Mouse (Mus musculus) limb, embryonic 10.5 days (tissue): Measurements from ENCODE around the gene Pnrc1. TPM values are rescaled to one million over a fixed set of nuclear protein-coding genes. Genes with fewer than 3 reads are reported as not detected.
A peak's percentile ranks its signal among the peaks of the same experiment; 100 is the strongest.

Experiments
- DNase-seq: peaks from one replicate; pipeline ENCODE4 v3.0.0-alpha.2; 2017; ENCODE audit warnings: low spot score
- H3K27ac ChIP-seq: fragments of 300-500 bp; sonication (generic); 2 replicates; pipeline ENCODE4 v1.5.1; 2016; ENCODE audit warnings: mild to moderate bottlenecking
- H3K27me3 ChIP-seq: fragments of 300-500 bp; sonication (generic); 2 replicates; pipeline ENCODE4 v1.6.1; 2016; ENCODE audit warnings: low read depth, mild to moderate bottlenecking; ENCODE audit not compliant: poor library complexity, severe bottlenecking
- H3K36me3 ChIP-seq: fragments of 300-500 bp; sonication (generic); 2 replicates; pipeline ENCODE4 v1.6.1; 2016; ENCODE audit warnings: mild to moderate bottlenecking, moderate library complexity
- H3K4me1 ChIP-seq: fragments of 300-500 bp; sonication (generic); 2 replicates; pipeline ENCODE4 v1.6.1; 2016
- H3K4me3 ChIP-seq: fragments of 300-500 bp; sonication (generic); 2 replicates; pipeline ENCODE4 v1.5.1; 2016; ENCODE audit warnings: mild to moderate bottlenecking, moderate library complexity
- H3K9me3 ChIP-seq: fragments of 300-500 bp; sonication (generic); replicated peaks from 2 replicates; pipeline ENCODE4 v1.6.1; 2016; ENCODE audit warnings: mild to moderate bottlenecking
- WGBS: fragments of 180-500 bp; shearing (Covaris S2); methylation state at CpG from one replicate; pipeline ENCODE4 v1.1.7; 2016; 5-methylcytosine and 5-hydroxymethylcytosine counted together
- polyA plus RNA-seq: library from polyadenylated mRNA; unstranded; fragments of >200 nt; fragmentation: Nextera tagmentation; extraction: Ambion mirVana; gene quantifications from 2 replicates; pipeline ENCODE4 v1.2.1, GENCODE M21; 2016

The Pnrc1 gene
- polyA plus RNA-seq, 1 experiment from 2014 or later = 87.1 TPM

DNA sequence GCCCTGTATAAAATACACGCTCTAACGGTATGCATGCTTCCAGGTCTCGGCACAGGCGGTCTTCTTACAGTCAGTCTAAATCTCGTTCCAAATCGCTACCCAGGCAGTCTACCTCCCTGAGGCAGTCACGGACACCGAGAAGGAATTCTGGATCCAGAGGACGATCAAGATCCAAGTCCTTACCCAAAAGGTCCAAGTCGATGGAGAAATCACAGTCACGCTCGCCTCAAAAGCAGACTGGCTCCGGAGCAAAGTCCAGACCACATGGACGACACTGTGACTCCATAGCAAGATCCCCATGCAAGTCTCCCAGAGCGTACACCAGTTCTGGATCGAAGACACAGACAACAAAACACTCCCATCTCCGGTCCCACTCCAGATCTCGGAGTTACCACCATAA lies 59.1 kb downstream of the Pnrc1 start:
- no peak overlapping the region for H3K4me3 ChIP-seq
- no peaks in the 10 kb centered on the region for H3K4me1 ChIP-seq
- no peak for DNase-seq
- no peaks in the 10 kb centered on the region for H3K9me3 ChIP-seq
- no peaks in the 10 kb centered on the region for H3K36me3 ChIP-seq
- whole genome bisulfite sequencing = 89% methylated on average over 18 of the region's 18 CpGs
- no peaks in the 10 kb centered on the region for H3K27me3 ChIP-seq
- no peak overlapping the region for H3K27ac ChIP-seq

DNA sequence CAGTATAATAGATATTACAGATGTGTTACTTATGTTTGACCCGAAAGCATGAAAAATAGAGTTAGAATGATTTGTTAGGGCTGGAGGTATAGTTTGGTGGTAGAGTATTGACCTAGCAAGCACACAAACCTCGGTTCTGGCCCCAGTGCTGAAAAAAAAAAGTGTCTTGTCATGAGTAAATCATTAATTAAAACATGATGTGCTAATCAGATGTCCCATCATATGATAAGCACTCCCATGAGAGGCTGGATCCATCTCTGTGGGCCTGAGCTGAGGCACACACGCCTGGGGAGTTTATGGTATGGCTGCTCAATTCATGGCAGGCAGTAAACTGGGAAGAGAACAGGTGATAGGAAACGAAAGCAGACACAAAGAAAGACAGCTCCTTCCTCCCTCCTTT lies 60.3 kb downstream of the Pnrc1 start:
- H3K4me3 ChIP-seq = no peak overlapping the region
- H3K9me3 ChIP-seq = no peaks in the 10 kb centered on the region
- H3K27ac ChIP-seq = no peak overlapping the region
- no peaks in the 10 kb centered on the region for H3K27me3 ChIP-seq
- H3K4me1 ChIP-seq = no peaks in the 10 kb centered on the region
- no peak for DNase-seq
- 78% methylated on average over 4 of the region's 4 CpGs for WGBS
- H3K36me3 ChIP-seq = no peaks in the 10 kb centered on the region

DNA sequence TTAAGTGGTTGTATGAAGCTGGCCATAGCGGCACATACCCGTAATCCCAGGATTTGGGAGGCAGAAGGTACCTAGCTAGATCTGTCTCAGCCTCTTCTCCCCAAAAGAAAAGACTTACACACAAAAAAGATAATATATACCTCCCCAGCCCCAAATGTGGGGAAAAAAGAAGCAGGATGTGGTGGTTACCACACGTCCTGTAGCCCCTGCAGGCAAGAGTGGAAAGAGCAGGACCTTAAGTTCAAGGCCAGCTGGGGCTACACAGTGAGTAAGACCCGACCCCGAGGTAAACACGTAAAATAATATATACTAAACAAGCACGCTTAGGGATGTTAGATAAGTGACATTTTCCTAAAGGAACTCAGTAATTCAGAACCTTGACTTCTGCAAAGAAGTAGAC lies 62.8 kb downstream of the Pnrc1 start:
- Histone ChIP-seq H3K4me1 (no peaks in the 10 kb centered on the region), H3K36me3 (no peaks in the 10 kb centered on the region), H3K27me3 (no peaks in the 10 kb centered on the region), H3K4me3 (no peak overlapping the region), H3K27ac (no peak overlapping the region), H3K9me3 (no peaks in the 10 kb centered on the region)
- no peak for DNase-seq
- WGBS = 92% methylated on average over 7 of the region's 7 CpGs

DNA sequence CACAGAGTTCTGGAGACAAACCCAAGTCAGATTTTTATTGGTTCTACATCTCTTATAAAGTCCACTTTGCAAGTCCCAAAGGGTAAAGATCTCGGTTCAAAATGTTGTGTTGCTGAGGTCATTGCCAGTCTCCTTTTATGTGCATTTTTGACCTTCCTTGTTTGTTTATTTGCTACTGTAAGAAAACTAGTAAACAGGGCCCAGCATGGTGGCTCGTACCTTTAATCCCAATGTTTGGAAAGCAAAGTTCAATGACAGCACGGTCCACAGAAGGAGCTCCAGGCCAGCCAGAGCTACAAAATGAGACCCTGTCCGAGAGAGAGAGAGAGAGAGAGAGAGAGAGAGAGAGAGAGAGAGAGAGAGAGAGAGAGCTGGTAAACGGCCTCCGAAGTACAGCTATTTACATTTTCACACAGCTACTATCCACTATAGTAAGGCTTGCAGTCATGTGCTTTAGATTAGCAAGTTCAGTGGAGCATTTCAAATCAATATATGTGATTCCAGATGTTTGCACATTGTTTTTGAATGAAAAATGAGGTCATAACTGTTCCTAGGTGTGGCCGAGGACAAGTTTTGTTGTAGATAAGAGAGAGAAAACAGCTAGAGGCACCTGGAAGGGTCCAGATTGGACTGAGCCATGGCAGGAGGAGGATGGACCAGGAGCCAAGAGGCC lies 65.8 kb downstream of the Pnrc1 start:
- Histone ChIP-seq H3K4me1 (no peaks in the 10 kb centered on the region), H3K27ac (no peak overlapping the region), H3K9me3 (no peaks in the 10 kb centered on the region), H3K27me3 (no peaks in the 10 kb centered on the region), H3K36me3 (no peaks in the 10 kb centered on the region), H3K4me3 (no peak overlapping the region)
- WGBS = 84% methylated on average over 7 of the region's 7 CpGs
- no peak for DNase-seq

DNA sequence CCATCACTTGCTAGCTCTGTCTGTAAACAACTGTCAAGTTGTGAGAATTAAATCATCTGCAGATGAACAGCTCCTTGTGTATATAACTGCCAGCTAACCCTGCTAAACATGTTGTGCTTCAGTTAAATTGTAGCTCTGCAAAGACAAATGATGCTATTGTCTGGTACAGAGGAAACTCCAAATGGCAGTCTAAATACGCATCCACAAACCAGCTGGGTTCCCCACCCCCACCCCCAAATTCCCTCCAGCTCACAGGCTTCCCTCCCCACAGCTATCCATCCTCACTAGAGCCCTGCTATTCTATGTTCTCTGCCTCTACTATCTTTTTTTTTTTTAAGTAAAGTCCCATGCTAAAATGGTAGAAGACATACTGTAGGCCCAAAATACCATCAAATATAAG lies 68.1 kb downstream of the Pnrc1 start:
- Histone ChIP-seq H3K4me3 (no peak overlapping the region), H3K36me3 (no peaks in the 10 kb centered on the region), H3K27ac (no peak overlapping the region), H3K9me3 (no peaks in the 10 kb centered on the region), H3K4me1 (no peaks in the 10 kb centered on the region), H3K27me3 (no peaks in the 10 kb centered on the region)
- 64% methylated on average over 1 of the region's 1 CpGs for WGBS
- DNase-seq = no peak

DNA sequence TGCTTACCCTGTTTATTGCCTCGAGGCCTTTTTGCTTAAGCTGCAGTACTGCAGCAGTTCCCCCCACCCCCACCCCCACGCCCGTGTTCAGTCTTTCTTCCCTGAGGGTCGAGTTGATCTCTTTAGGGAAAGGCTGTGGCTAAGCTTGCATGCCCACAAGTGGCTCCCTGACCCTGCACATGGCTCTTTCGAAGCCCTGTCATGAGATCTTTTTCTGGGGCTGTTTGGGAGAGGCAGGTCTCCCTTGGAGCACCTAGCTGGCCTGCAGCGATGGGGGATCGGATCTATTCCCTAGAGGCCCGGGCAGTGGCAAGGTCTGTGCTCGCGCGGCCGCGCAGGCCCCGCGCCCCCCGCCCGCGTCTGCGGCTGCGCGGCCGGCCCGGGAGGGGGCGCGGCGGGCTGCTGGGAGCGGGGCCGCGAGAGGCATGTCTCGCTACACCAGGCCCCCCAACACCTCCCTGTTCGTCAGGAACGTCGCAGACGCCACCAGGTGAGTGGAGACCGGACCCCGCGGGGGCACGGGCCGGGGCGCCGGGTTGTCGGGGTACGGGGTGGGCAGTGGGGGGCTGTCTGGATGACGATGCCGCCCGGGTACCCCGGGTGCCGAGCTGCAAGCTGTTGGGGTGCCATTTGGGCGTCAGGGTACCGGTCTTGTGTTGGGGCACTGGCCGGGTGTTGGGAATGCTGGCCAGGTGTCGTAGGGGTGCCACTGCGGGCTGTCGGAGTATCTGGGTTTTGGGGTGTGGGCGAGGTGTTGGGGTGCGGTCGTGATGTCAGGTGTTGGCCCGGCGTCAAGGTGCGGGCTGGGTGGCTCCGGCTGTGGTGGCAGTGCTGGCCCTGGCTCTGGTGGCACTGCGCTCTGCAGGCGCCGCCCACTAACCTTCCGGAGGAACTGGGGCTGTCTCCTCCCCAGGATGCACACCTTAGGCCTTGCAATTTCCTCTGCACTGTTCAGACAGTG lies 80.8 kb downstream of the Pnrc1 start, which contains the start of gene Srsf12:
Gene Srsf12 (plus strand): TSS at position 111 of the 961 bp plus-strand sequence.
- Histone ChIP-seq H3K27ac (peak within 1 kb of the TSS; percentile 91), H3K36me3 (no peaks in the 10 kb centered on the region), H3K9me3 (no peaks in the 10 kb centered on the region), H3K27me3 (no peaks in the 10 kb centered on the region), H3K4me1 (peaks cover 15% of the 10 kb centered on the region), H3K4me3 (peak within 1 kb of the TSS; percentile 84)
- peak; percentile 73 for DNase-seq
- 3% methylated on average over 65 of the region's 65 CpGs for WGBS

DNA sequence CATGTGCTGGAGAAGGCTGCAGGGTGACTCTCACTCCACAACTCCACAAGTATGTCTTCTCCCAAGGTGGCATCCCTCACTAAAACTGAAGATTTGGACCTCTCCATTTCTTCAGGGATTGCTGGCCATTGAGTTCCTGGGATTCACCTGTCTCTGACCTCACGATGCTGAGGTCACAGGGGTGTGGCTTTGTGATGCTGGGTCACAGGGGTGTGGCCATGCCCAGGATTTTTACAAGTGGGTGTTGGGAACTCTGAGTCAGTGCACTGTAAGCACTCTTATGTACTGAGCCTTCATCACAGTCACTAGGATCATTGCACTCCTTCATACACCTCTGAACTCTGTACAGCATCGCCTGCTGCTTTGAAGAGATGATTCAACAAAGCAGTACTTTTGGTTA lies 82.4 kb downstream of the Pnrc1 start:
- no peak for DNase-seq
- no peak overlapping the region for H3K4me3 ChIP-seq
- no peaks in the 10 kb centered on the region for H3K9me3 ChIP-seq
- H3K27me3 ChIP-seq = no peaks in the 10 kb centered on the region
- H3K4me1 ChIP-seq = peaks cover 15% of the 10 kb centered on the region
- WGBS = 72% methylated on average over 2 of the region's 2 CpGs
- no peak overlapping the region for H3K27ac ChIP-seq
- no peaks in the 10 kb centered on the region for H3K36me3 ChIP-seq

DNA sequence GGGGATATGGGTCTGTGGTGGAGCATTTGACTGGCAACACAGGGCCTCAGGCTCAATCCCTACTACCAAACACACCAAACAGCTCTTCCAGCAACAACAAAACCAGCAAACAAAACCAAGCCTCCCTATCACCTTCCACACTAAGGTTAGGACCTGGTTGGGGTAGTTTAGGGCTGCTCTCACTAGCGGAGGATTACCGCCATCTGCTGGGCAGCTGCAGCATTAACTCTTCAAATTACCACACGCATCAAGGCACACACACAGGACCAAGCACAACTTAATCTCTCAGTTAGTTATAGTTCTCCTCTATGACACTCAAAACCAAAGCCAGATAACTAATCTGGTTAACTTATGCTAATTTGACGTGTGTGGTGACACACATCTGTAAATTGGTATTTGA lies 85.3 kb downstream of the Pnrc1 start:
- Histone ChIP-seq H3K9me3 (no peaks in the 10 kb centered on the region), H3K4me3 (no peak overlapping the region), H3K27ac (no peak overlapping the region), H3K4me1 (peaks cover 14% of the 10 kb centered on the region), H3K36me3 (no peaks in the 10 kb centered on the region), H3K27me3 (no peaks in the 10 kb centered on the region)
- peak; percentile 71 for DNase-seq
- 2% methylated on average over 4 of the region's 4 CpGs for WGBS

DNA sequence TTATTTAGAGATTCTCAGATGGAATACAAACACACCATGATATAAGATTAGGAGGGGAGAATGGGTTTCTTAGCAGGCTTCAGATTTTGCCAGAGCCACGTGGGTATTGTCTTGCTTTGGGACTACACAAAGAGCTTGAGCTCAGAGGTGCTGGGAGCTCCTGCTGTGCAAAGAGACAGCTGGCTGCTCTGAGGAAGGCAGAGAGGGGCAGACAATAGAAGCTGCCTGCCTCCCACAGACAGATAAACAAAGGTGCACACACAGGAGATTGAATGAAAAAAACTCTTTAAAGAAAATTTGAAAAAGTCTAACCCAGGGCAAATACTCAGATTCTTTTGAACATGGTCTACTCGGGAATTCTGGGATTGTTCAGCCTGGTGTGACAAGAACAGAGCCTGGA lies 91.8 kb downstream of the Pnrc1 start:
- no peaks in the 10 kb centered on the region for H3K36me3 ChIP-seq
- no peak overlapping the region for H3K4me3 ChIP-seq
- DNase-seq = no peak
- H3K4me1 ChIP-seq = no peaks in the 10 kb centered on the region
- no peak overlapping the region for H3K27ac ChIP-seq
- 31% methylated on average over 2 of the region's 2 CpGs for WGBS
- H3K27me3 ChIP-seq = no peaks in the 10 kb centered on the region
- H3K9me3 ChIP-seq = no peaks in the 10 kb centered on the region

Other genes with a start within 250 kb of the Pnrc1 start
- gene Gabrr2, start 227.2 kb downstream of the Pnrc1 start, polyA plus RNA-seq = 0.10 TPM in 1 of 2 replicates, not detected in the other
- not detected in 2 replicates for gene Gabrr1, start 157.6 kb downstream of the Pnrc1 start, polyA plus RNA-seq
- 0.68 and 1.5 TPM in 2 replicates for gene Pm20d2, start 100.4 kb downstream of the Pnrc1 start, polyA plus RNA-seq
- gene Srsf12, start 81.2 kb downstream of the Pnrc1 start, polyA plus RNA-seq = 6.0 and 8.8 TPM in 2 replicates
- gene Rngtt, start 20.1 kb upstream of the Pnrc1 start, polyA plus RNA-seq = 30.3 and 33.8 TPM in 2 replicates